Mouse (Mus musculus): Measurements from ENCODE around the gene Scgb1c1.

- no peak for TF ChIP-seq CTCF (IDR thresholded peaks at IDR 0.05; ENCODE audit: low read depth)
- no peak for TF ChIP-seq EP300 (IDR thresholded peaks at IDR 0.05; ENCODE audit: low read depth)
These were observed 35.6 kb downstream of the Scgb1c1 start for GRCm38 (mm10) chr7:140880865-140881515.
